Mouse (Mus musculus) embryonic facial prominence, embryonic 11.5 days (tissue): Measurements from ENCODE around the gene Specc1. TPM values are rescaled to one million over a fixed set of nuclear protein-coding genes. Genes with fewer than 3 reads are reported as not detected.

Source experiments
- ATAC-seq: fragments of 200-750 bp; cut with Nextera tagmentation; replicated peaks from 2 replicates; pipeline ENCODE4 v1.8.0; 2017; ENCODE audit warnings: low read depth; ENCODE audit not compliant: insufficient number of reproducible peaks, low FRiP score, low TSS enrichment
- DNase-seq: peaks from one replicate; pipeline ENCODE4 v3.0.0-alpha.2; 2015; ENCODE audit warnings: low spot score
- H3K27ac ChIP-seq: fragments of 300-500 bp; sonication (generic); replicated peaks from 2 replicates; pipeline ENCODE4 v1.5.1; 2014; ENCODE audit warnings: mild to moderate bottlenecking, low read depth, low read length, control low read depth
- H3K27me3 ChIP-seq: fragments of 300-500 bp; sonication (generic); 2 replicates; pipeline ENCODE4 v1.6.1; 2014; ENCODE audit warnings: mild to moderate bottlenecking, low read length, moderate library complexity, mixed read lengths; ENCODE audit not compliant: control insufficient read depth, insufficient read depth
- H3K36me3 ChIP-seq: fragments of 300-500 bp; sonication (generic); replicated peaks from 2 replicates; pipeline ENCODE4 v1.6.1; 2014; ENCODE audit warnings: low read depth, mild to moderate bottlenecking, low read length, moderate library complexity, mixed read lengths; ENCODE audit not compliant: control insufficient read depth, insufficient read depth
- H3K4me1 ChIP-seq: fragments of 300-500 bp; sonication (generic); 2 replicates; pipeline ENCODE4 v1.6.1; 2014; ENCODE audit warnings: low read length, mixed read lengths; ENCODE audit not compliant: control insufficient read depth, insufficient read depth
- H3K4me2 ChIP-seq: fragments of 300-500 bp; sonication (generic); 2 replicates; pipeline ENCODE4 v1.6.1; 2014; ENCODE audit warnings: low read depth, mild to moderate bottlenecking, control low read depth, low read length, moderate library complexity
- H3K4me3 ChIP-seq: fragments of 300-500 bp; sonication (generic); 2 replicates; pipeline ENCODE4 v1.5.1; 2014; ENCODE audit warnings: low read depth, low read length, control low read depth
- H3K9ac ChIP-seq: fragments of 300-500 bp; sonication (generic); replicated peaks from 2 replicates; pipeline ENCODE4 v1.6.1; 2014; ENCODE audit warnings: mild to moderate bottlenecking, control low read depth, low read length
- H3K9me3 ChIP-seq: fragments of 300-500 bp; sonication (generic); replicated peaks from 2 replicates; pipeline ENCODE4 v1.6.1; 2016; ENCODE audit warnings: mild to moderate bottlenecking, low read length, inconsistent platforms, mixed read lengths; ENCODE audit not compliant: control insufficient read depth
- WGBS: fragments of 180-500 bp; shearing (Covaris S2); extraction: QIAGEN DNeasy Blood & Tissue Kit; methylation state at CpG from one replicate; pipeline ENCODE4 v1.1.7; 2014; 5-methylcytosine and 5-hydroxymethylcytosine counted together
- polyA plus RNA-seq: library from polyadenylated mRNA; unstranded; fragments of >200 nt; fragmentation: Nextera tagmentation; extraction: Ambion mirVana; gene quantifications from 2 replicates; pipeline ENCODE4 v1.2.1, GENCODE M21; 2014

Gene Specc1
- polyA plus RNA-seq, 1 experiment from 2014 or later: 17.2 TPM

DNA sequence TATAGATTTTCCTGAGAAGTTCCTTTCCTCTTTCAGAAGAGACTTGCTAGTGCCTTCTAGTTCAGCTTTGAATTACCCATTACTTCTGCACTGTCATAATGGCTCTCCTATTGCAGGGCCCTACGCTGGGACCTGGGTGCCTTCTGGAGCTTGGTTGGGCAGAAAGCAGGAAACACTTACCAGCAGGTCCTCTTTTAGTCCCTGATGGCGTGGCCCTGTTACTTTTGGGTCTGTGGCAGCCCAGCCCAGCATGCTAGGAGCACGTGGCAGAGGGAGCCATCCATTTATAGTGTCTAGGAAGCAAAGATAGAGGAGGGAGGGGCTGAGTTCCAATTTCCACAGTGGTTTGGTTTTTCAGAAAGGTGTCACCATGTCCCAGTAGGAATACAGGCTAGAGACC is 63.3 kb downstream of the Specc1 start:
- no peak overlapping the region for H3K27ac ChIP-seq
- H3K36me3 ChIP-seq: no peaks in the 10 kb centered on the region
- no peaks in the 10 kb centered on the region for H3K27me3 ChIP-seq
- 70% methylated on average over 3 of the region's 3 CpGs for whole genome bisulfite sequencing
- no peak overlapping the region for H3K9ac ChIP-seq
- H3K4me2 ChIP-seq: no peak overlapping the region
- DNase-seq (no peak), ATAC-seq (no peak)
- no peaks in the 10 kb centered on the region for H3K9me3 ChIP-seq
- H3K4me3 ChIP-seq: no peak overlapping the region
- no peaks in the 10 kb centered on the region for H3K4me1 ChIP-seq

DNA sequence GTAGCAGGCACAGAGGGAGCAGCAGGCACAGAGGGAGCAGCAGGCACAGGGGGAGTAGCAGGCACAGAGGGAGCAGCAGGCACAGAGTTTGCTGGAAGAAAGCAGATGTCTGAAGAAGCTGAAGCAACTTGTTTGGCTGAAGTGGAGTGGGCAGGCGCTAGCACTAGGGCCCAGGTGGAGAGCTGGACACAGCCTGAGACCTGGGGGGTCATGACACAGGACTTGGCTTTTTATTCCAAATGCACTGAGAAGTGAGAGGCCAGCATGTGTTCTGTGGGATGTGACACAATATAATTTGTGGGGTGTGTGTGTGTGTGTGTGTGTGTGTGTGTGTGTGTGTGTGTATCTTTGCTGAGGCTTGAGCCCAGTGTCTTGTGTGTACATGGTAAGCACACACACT is 64.3 kb downstream of the Specc1 start:
- H3K4me3 ChIP-seq: no peak overlapping the region
- H3K27me3 ChIP-seq: no peaks in the 10 kb centered on the region
- H3K4me2 ChIP-seq: no peak overlapping the region
- H3K9ac ChIP-seq: no peak overlapping the region
- no peak for ATAC-seq
- no peak overlapping the region for H3K27ac ChIP-seq
- no peaks in the 10 kb centered on the region for H3K4me1 ChIP-seq
- WGBS: 76% methylated on average over 1 of the region's 1 CpGs
- H3K9me3 ChIP-seq: no peaks in the 10 kb centered on the region
- H3K36me3 ChIP-seq: no peaks in the 10 kb centered on the region
- DNase-seq: no peak

- ATAC-seq (no peak), DNase-seq (no peak)
- H3K9ac ChIP-seq: no peak overlapping the region
- no peak overlapping the region for H3K4me2 ChIP-seq
- H3K9me3 ChIP-seq: no peaks in the 10 kb centered on the region
- no peaks in the 10 kb centered on the region for H3K36me3 ChIP-seq
- WGBS: 89% methylated on average over 3 of the region's 3 CpGs
- H3K27me3 ChIP-seq: no peaks in the 10 kb centered on the region
- no peak overlapping the region for H3K27ac ChIP-seq
- no peaks in the 10 kb centered on the region for H3K4me1 ChIP-seq
- H3K4me3 ChIP-seq: no peak overlapping the region
Measured at GRCm38 (mm10) chr11:62022105-62022504, 65.5 kb downstream of the Specc1 start.

- H3K36me3 ChIP-seq: no peaks in the 10 kb centered on the region
- H3K4me2 ChIP-seq: no peak overlapping the region
- no peaks in the 10 kb centered on the region for H3K27me3 ChIP-seq
- no peak overlapping the region for H3K4me3 ChIP-seq
- no peaks in the 10 kb centered on the region for H3K4me1 ChIP-seq
- no peak for ATAC-seq
- 82% methylated on average over 8 of the region's 8 CpGs for WGBS
- no peak overlapping the region for H3K9ac ChIP-seq
- H3K9me3 ChIP-seq: no peaks in the 10 kb centered on the region
- H3K27ac ChIP-seq: no peak overlapping the region
- no peak for DNase-seq
Measured at GRCm38 (mm10) chr11:62022718-62023493, 66.3 kb downstream of the Specc1 start.

DNA sequence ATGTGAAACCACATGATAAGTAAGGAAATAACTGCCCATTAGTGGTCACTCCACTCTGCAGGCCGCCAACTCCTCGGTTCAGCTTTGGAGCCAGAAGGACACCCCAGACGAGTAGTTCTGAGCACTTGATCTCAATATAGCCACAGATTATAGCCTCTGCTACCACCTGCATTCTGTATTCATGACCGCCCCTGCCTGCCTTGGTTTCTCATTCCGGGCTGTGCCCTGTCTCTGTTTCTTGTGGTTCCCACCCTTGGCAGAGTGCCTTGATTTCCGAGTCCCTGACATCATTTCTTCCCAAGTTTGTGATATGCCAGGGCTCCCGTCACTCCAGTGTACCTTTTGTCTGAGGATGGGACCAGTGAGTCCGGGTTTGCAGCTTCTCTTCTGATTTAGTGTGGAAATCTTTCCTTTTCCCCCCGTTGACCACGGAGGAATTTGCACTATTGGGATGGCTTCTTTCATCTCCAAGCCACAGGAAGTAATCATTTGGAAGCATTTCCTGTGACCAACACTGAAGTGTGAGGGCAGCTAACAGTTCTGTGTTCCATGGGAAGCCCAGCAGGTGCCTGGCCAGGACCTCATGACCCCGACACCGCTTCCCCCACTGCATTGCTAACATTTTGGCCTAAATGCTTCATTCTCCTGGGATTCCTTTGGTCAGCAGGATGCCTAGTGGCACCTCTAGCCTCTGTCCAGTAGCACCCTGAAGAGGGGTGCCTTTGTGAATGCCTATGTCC is 67.1 kb downstream of the Specc1 start:
- Histone ChIP-seq H3K4me3 (no peak overlapping the region), H3K4me2 (no peak overlapping the region; the same call in 1 of the 2 replicates), H3K36me3 (no peaks in the 10 kb centered on the region), H3K27ac (no peak overlapping the region), H3K9ac (no peak overlapping the region), H3K4me1 (no peaks in the 10 kb centered on the region), H3K27me3 (no peaks in the 10 kb centered on the region), H3K9me3 (no peaks in the 10 kb centered on the region)
- DNase-seq (no peak), ATAC-seq (no peak)
- 82% methylated on average over 12 of the region's 12 CpGs for WGBS

- no peaks in the 10 kb centered on the region for H3K9me3 ChIP-seq
- no peaks in the 10 kb centered on the region for H3K27me3 ChIP-seq
- H3K4me1 ChIP-seq: no peaks in the 10 kb centered on the region
- peak; percentile 38 for DNase-seq
- H3K9ac ChIP-seq: no peak overlapping the region
- WGBS: 42% methylated on average over 8 of the region's 8 CpGs
- H3K4me2 ChIP-seq: no peak overlapping the region; the same call in 1 of the 2 replicates
- ATAC-seq: no peak
- H3K36me3 ChIP-seq: no peaks in the 10 kb centered on the region
- no peak overlapping the region for H3K27ac ChIP-seq
- H3K4me3 ChIP-seq: no peak overlapping the region
Measured at GRCm38 (mm10) chr11:62024234-62024601, 67.7 kb downstream of the Specc1 start.

- Histone ChIP-seq H3K4me2 (no peak overlapping the region), H3K27ac (no peak overlapping the region), H3K9me3 (no peaks in the 10 kb centered on the region), H3K4me1 (no peaks in the 10 kb centered on the region), H3K36me3 (no peaks in the 10 kb centered on the region), H3K27me3 (no peaks in the 10 kb centered on the region), H3K9ac (no peak overlapping the region), H3K4me3 (no peak overlapping the region)
- no peak for ATAC-seq
- no peak for DNase-seq
- 68% methylated on average over 5 of the region's 5 CpGs for WGBS
Measured at GRCm38 (mm10) chr11:62024952-62025351, 68.4 kb downstream of the Specc1 start.

DNA sequence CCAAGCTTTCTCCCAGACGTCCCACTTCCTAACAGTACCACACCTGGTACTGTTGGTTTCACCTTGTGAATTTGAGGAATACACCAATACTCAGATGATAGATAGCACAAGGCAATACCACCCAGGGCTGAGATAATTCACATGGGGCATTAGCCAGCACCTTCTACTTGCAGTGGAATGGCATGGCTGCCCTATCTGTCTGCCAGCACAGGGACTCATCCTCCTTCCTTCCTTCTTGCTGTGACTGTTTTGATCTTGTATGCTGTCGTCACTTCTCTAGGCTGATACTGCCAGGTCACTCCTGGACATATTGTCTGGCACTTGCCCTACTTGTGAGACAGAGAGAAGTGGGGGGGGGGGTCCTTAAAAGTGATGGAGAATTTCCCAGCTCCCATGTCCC is 69.2 kb downstream of the Specc1 start:
- Histone ChIP-seq H3K9me3 (no peaks in the 10 kb centered on the region), H3K4me1 (no peaks in the 10 kb centered on the region), H3K27me3 (no peaks in the 10 kb centered on the region), H3K4me2 (no peak overlapping the region), H3K4me3 (no peak overlapping the region), H3K27ac (no peak overlapping the region), H3K9ac (no peak overlapping the region), H3K36me3 (no peaks in the 10 kb centered on the region)
- ATAC-seq (no peak), DNase-seq (no peak)
- WGBS: 92% methylated on average over 2 of the region's 2 CpGs
